ENCODE assay signal across 8 mouse cellular contexts in the genomic region with DNA sequence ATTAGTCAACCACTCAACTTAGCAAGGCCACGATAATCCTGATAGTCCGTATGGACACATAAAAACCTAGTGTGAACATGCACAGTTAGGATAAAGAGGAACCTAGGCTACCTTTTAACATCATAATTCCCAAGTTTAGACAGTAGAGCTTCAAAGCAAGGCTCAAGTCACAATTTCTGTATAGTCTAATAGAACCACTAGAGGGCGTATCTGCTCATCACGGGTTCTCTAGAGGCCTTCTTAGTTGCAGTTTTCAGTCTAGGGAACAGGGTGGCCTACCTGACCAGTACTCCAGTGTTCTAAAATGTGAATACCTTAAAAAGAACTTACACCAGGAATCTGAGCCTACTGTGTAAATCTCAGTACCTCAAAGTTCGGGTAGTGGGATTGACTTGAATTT. TPM values are rescaled to one million over a fixed set of nuclear protein-coding genes. Genes with fewer than 3 reads are reported as not detected.
A peak's percentile ranks its signal among the peaks of the same experiment; 100 is the strongest.
DNase-seq lines count a peak whose midpoint lies in the region; ATAC-seq lines count a peak whose summit lies in the region.

No protein-coding gene starts in this region.

- peak; percentile 86 for ATAC-seq in megakaryocyte-erythroid progenitor cell, adult 5-6 weeks (replicated peaks; ENCODE audit: low FRiP score, low TSS enrichment, poor library complexity, severe bottlenecking)
- ATAC-seq in monocyte, adult 5-6 weeks (replicated peaks; ENCODE audit: insufficient number of reproducible peaks, low FRiP score, low TSS enrichment, poor library complexity, severe bottlenecking) = no peak

- DNase-seq in heart, adult 18-20 months = peak; percentile 4 to 33
- DNase-seq in heart, adult 9 months (ENCODE audit: low spot score in 2 of 2) = no peak
- peak; percentile 24 for DNase-seq in right cerebral cortex, adult 18-20 months
- DNase-seq in right cerebral cortex, postnatal 14 days = no peak
- DNase-seq in embryo, embryonic 9.5 days (ENCODE audit: extremely low spot score) = peak; percentile 24
- no peak for DNase-seq in right cerebral cortex, postnatal 10 days (ENCODE audit: low spot score in 2 of 2)

RNA-seq across cellular contexts. Expression of a gene that starts 0.9 kb away (rescaled TPM):
- total RNA-seq in heart, adult 18-20 months (2021) = not detected
- 0.64 TPM in 1 of 2 replicates, not detected in the other for total RNA-seq in megakaryocyte-erythroid progenitor cell, adult 5-6 weeks (2014; fragmentation: Nextera tagmentation)
- 0.75 and 0.88 TPM in 2 replicates for total RNA-seq in megakaryocyte-erythroid progenitor cell, adult 5-6 weeks (2017)
- total RNA-seq in monocyte, adult 5-6 weeks (2017) = 0.76 TPM in 1 of 3 replicates, not detected in the others

RNA-seq across cellular contexts. Expression of a gene that starts 7.9 kb away (rescaled TPM):
- 10 to 100 TPM; 14.7 to 17.5 TPM for total RNA-seq in heart, adult 18-20 months (2021)
- total RNA-seq in megakaryocyte-erythroid progenitor cell, adult 5-6 weeks (2014; fragmentation: Nextera tagmentation) = 211 and 243 TPM in 2 replicates
- total RNA-seq in megakaryocyte-erythroid progenitor cell, adult 5-6 weeks (2017) = 51.3 and 56.8 TPM in 2 replicates
- total RNA-seq in monocyte, adult 5-6 weeks (2017) = 5.0 to 8.2 TPM (median 5.2 TPM) in 3 replicates

RNA-seq across cellular contexts. Expression of a gene that starts 12.4 kb away (rescaled TPM):
- total RNA-seq in heart, adult 18-20 months (2021) = under 1 TPM; 0.40 to 0.80 TPM
- total RNA-seq in megakaryocyte-erythroid progenitor cell, adult 5-6 weeks (2014; fragmentation: Nextera tagmentation) = not detected in 2 replicates
- not detected in 2 replicates for total RNA-seq in megakaryocyte-erythroid progenitor cell, adult 5-6 weeks (2017)
- total RNA-seq in monocyte, adult 5-6 weeks (2017) = not detected in 3 replicates

RNA-seq across cellular contexts. Expression of a gene that starts 19.5 kb away (rescaled TPM):
- not detected for total RNA-seq in heart, adult 18-20 months (2021)
- not detected in 2 replicates for total RNA-seq in megakaryocyte-erythroid progenitor cell, adult 5-6 weeks (2014; fragmentation: Nextera tagmentation)
- not detected in 2 replicates for total RNA-seq in megakaryocyte-erythroid progenitor cell, adult 5-6 weeks (2017)
- total RNA-seq in monocyte, adult 5-6 weeks (2017) = not detected in 3 replicates

RNA-seq across cellular contexts. Expression of a gene that starts 55.1 kb away (rescaled TPM):
- total RNA-seq in heart, adult 18-20 months (2021) = 10 to 100 TPM; 46.3 to 61.8 TPM
- total RNA-seq in megakaryocyte-erythroid progenitor cell, adult 5-6 weeks (2014; fragmentation: Nextera tagmentation) = 110 and 118 TPM in 2 replicates
- total RNA-seq in megakaryocyte-erythroid progenitor cell, adult 5-6 weeks (2017) = 109 and 147 TPM in 2 replicates
- total RNA-seq in monocyte, adult 5-6 weeks (2017) = 1.3 to 6.7 TPM (median 4.7 TPM) in 3 replicates

Comparison
In these comparisons a context has a peak if more than half of its experiments do, and no peak if none do; other contexts are left out.
1. DNase-seq: peak in heart, adult 18-20 months (2 of 2), right cerebral cortex, adult 18-20 months (single experiment) and embryo, embryonic 9.5 days (single experiment); none in heart, adult 9 months (0 of 2), right cerebral cortex, postnatal 14 days (single experiment) and right cerebral cortex, postnatal 10 days (0 of 2).